Mouse (Mus musculus) thymus, adult 2 months (tissue): ENCODE results near the gene Il34.

Experiments
- CTCF ChIP-seq: fragments of 200-500 bp; IDR thresholded peaks from 2 replicates; pipeline ENCODE4 v1.5.1; 2012; ENCODE audit warnings: mild to moderate bottlenecking, control low read depth, low read length, moderate library complexity, borderline replicate concordance; ENCODE audit not compliant: control insufficient read depth, poor library complexity, insufficient read depth; ENCODE audit errors: extremely low read depth
- POLR2A ChIP-seq: fragments of 200-500 bp; IDR thresholded peaks from 2 replicates; pipeline ENCODE4 v1.6.1; 2012; ENCODE audit warnings: mild to moderate bottlenecking, low read length, control low read depth, moderate library complexity; ENCODE audit not compliant: control insufficient read depth, poor library complexity, insufficient read depth; ENCODE audit errors: extremely low read depth

- TF ChIP-seq CTCF (no peak), POLR2A (no peak)
These were observed 109.7 kb downstream of the Il34 start for GRCm38 (mm10) chr8:110696051-110696450.
